Mouse (Mus musculus) hindbrain, embryonic 16.5 days (tissue): ENCODE data around the gene Tcte1. TPM values are rescaled to one million over a fixed set of nuclear protein-coding genes. Genes with fewer than 3 reads are reported as not detected.

ENCODE experiments used
- ATAC-seq: fragments of 200-750 bp; cut with Nextera tagmentation; 2 replicates; pipeline ENCODE4 v1.8.0; 2017; ENCODE audit warnings: moderate TSS enrichment, moderate library complexity
- H3K27ac ChIP-seq: fragments of 300-500 bp; sonication (generic); 2 replicates; pipeline ENCODE4 v1.5.1; 2014; ENCODE audit warnings: low read depth, mild to moderate bottlenecking, control low read depth, low read length, moderate library complexity
- H3K27me3 ChIP-seq: fragments of 300-500 bp; sonication (generic); replicated peaks from 2 replicates; pipeline ENCODE4 v1.6.1; 2014; ENCODE audit warnings: low read length; ENCODE audit not compliant: control insufficient read depth, insufficient read depth
- H3K36me3 ChIP-seq: fragments of 300-500 bp; sonication (generic); 2 replicates; pipeline ENCODE4 v1.6.1; 2014; ENCODE audit warnings: mild to moderate bottlenecking, low read length, moderate library complexity, mixed read lengths; ENCODE audit not compliant: control insufficient read depth, insufficient read depth
- H3K4me1 ChIP-seq: fragments of 300-500 bp; sonication (generic); 2 replicates; pipeline ENCODE4 v1.6.1; 2014; ENCODE audit warnings: low read depth, low read length; ENCODE audit not compliant: control insufficient read depth, insufficient read depth
- H3K4me2 ChIP-seq: fragments of 300-500 bp; sonication (generic); 2 replicates; pipeline ENCODE4 v1.6.1; 2014; ENCODE audit warnings: mild to moderate bottlenecking, low read length, control low read depth, moderate library complexity
- H3K4me3 ChIP-seq: fragments of 300-500 bp; sonication (generic); 2 replicates; pipeline ENCODE4 v1.5.1; 2014; ENCODE audit warnings: mild to moderate bottlenecking, low read length, control low read depth, moderate library complexity
- H3K9ac ChIP-seq: fragments of 300-500 bp; sonication (generic); 2 replicates; pipeline ENCODE4 v1.6.1; 2014; ENCODE audit warnings: low read depth, mild to moderate bottlenecking, control low read depth, low read length, moderate library complexity
- H3K9me3 ChIP-seq: fragments of 300-500 bp; sonication (generic); 2 replicates; pipeline ENCODE4 v1.6.1; 2014; ENCODE audit warnings: mild to moderate bottlenecking, low read length, moderate library complexity; ENCODE audit not compliant: control insufficient read depth
- WGBS: fragments of 180-500 bp; shearing (Covaris S2); extraction: QIAGEN DNeasy Blood & Tissue Kit; methylation state at CpG from one replicate; pipeline ENCODE4 v1.1.7; 2014; 5-methylcytosine and 5-hydroxymethylcytosine counted together
- polyA plus RNA-seq: library from polyadenylated mRNA; unstranded; fragments of >200 nt; fragmentation: Nextera tagmentation; extraction: Ambion mirVana; gene quantifications from 2 replicates; pipeline ENCODE4 v1.2.1, GENCODE M21; 2015

Gene Tcte1
- polyA plus RNA-seq, 1 experiment from 2014 or later, result 6.3 TPM

GRCm38 (mm10) chr17:45590410-45590809, 67.2 kb downstream of the Tcte1 start:
- H3K9me3 ChIP-seq, result no peaks in the 10 kb centered on the region
- no peak overlapping the region for H3K4me3 ChIP-seq
- 86% methylated on average over 6 of the region's 6 CpGs for WGBS
- H3K36me3 ChIP-seq, result no peaks in the 10 kb centered on the region
- no peak overlapping the region for H3K4me2 ChIP-seq
- no peak overlapping the region for H3K27ac ChIP-seq
- peaks cover 22% of the 10 kb centered on the region for H3K4me1 ChIP-seq
- H3K9ac ChIP-seq, result no peak overlapping the region
- peaks cover 2% of the 10 kb centered on the region; the same call in 1 of the 2 replicates for H3K27me3 ChIP-seq
- ATAC-seq, result no peak

GRCm38 (mm10) chr17:45591701-45592605, 68.7 kb downstream of the Tcte1 start:
- no peak for ATAC-seq
- 42% methylated on average over 15 of the region's 16 CpGs for WGBS
- Histone ChIP-seq H3K4me1 (peaks cover 35% of the 10 kb centered on the region), H3K27ac (no peak overlapping the region), H3K27me3 (peaks cover 2% of the 10 kb centered on the region; the same call in 1 of the 2 replicates), H3K4me3 (no peak overlapping the region), H3K36me3 (no peaks in the 10 kb centered on the region), H3K9me3 (no peaks in the 10 kb centered on the region), H3K4me2 (peak overlapping the region; percentile 16), H3K9ac (peak overlapping the region; percentile 44; the same call in 1 of the 2 replicates)

Other genes starting within 250 kb of the Tcte1 start
- gene Cdc5l, start 89.7 kb upstream of the Tcte1 start, polyA plus RNA-seq, result 54.7 and 57.0 TPM in 2 replicates
- 2.4 and 3.5 TPM in 2 replicates for gene Spats1, start 48.0 kb upstream of the Tcte1 start, polyA plus RNA-seq
- gene Aars2, start 16.6 kb upstream of the Tcte1 start, polyA plus RNA-seq, result 20.6 and 21.7 TPM in 2 replicates
- 29.3 and 31.7 TPM in 2 replicates for gene Tmem151b, start 26.2 kb downstream of the Tcte1 start, polyA plus RNA-seq
- 6.1 and 6.8 TPM in 2 replicates for gene Nfkbie, start 32.3 kb downstream of the Tcte1 start, polyA plus RNA-seq
- gene Slc35b2, start 40.4 kb downstream of the Tcte1 start, polyA plus RNA-seq, result 96.2 and 101 TPM in 2 replicates
- gene Hsp90ab1, start 49.8 kb downstream of the Tcte1 start, polyA plus RNA-seq, result 1,542 and 1,571 TPM in 2 replicates
- gene Slc29a1, start 76.2 kb downstream of the Tcte1 start, polyA plus RNA-seq, result 55.7 and 56.5 TPM in 2 replicates
- 1.2 TPM in 1 of 2 replicates, not detected in the other for gene Mymx, start 78.7 kb downstream of the Tcte1 start, polyA plus RNA-seq
- gene Capn11, start 135.9 kb downstream of the Tcte1 start, polyA plus RNA-seq, result 0.75 and 0.79 TPM in 2 replicates
- 128 and 134 TPM in 2 replicates for gene Mrpl14, start 162.9 kb downstream of the Tcte1 start, polyA plus RNA-seq
- gene Tmem63b, start 163.5 kb downstream of the Tcte1 start, polyA plus RNA-seq, result 147 and 148 TPM in 2 replicates
- 0.66 TPM in 1 of 2 replicates, not detected in the other for gene 1600014C23Rik, start 210.4 kb downstream of the Tcte1 start, polyA plus RNA-seq